Mouse (Mus musculus): ENCODE data around the gene Nsg1. TPM values are rescaled to one million over a fixed set of nuclear protein-coding genes. Genes with fewer than 3 reads are reported as not detected.

The Nsg1 gene
- polyA plus RNA-seq, 1 experiment: 39.7 TPM

- Histone ChIP-seq H3K4me3 (ENCODE audit: insufficient read depth, poor library complexity, severe bottlenecking) (no peak overlapping the region), H3K27me3 (ENCODE audit: control insufficient read depth, insufficient read depth, insufficient read length) (no peaks in the 10 kb centered on the region), H3K36me3 (ENCODE audit: control insufficient read depth, insufficient read depth) (no peaks in the 10 kb centered on the region), H3K79me3 (ENCODE audit: low read depth) (no peaks in the 10 kb centered on the region), H3K79me2 (ENCODE audit: control insufficient read depth, insufficient read depth) (no peaks in the 10 kb centered on the region), H3ac (ENCODE audit: control insufficient read depth, insufficient read length, low read depth) (no peak overlapping the region)
- TF ChIP-seq MAX (IDR thresholded peaks at IDR 0.05) (no peak), CTCF (IDR thresholded peaks at IDR 0.05; ENCODE audit: control insufficient read depth, insufficient read depth, insufficient read length) (no peak), MYOD1 (IDR thresholded peaks at IDR 0.05; ENCODE audit: control insufficient read depth, insufficient read length, low read depth) (no peak), CEBPB (IDR thresholded peaks at IDR 0.05; ENCODE audit: low read depth) (peak; percentile 76), USF1 (IDR thresholded peaks at IDR 0.05; ENCODE audit: low read depth) (no peak), MYOG (IDR thresholded peaks at IDR 0.05; ENCODE audit: control insufficient read depth, extremely low read depth, insufficient read length) (no peak), FOSL1 (IDR thresholded peaks at IDR 0.05; ENCODE audit: insufficient read depth, low read length, poor library complexity, severe bottlenecking) (no peak)
Measured at GRCm38 (mm10) chr5:38184688-38185285, 25.1 kb upstream of the Nsg1 start.

DNA sequence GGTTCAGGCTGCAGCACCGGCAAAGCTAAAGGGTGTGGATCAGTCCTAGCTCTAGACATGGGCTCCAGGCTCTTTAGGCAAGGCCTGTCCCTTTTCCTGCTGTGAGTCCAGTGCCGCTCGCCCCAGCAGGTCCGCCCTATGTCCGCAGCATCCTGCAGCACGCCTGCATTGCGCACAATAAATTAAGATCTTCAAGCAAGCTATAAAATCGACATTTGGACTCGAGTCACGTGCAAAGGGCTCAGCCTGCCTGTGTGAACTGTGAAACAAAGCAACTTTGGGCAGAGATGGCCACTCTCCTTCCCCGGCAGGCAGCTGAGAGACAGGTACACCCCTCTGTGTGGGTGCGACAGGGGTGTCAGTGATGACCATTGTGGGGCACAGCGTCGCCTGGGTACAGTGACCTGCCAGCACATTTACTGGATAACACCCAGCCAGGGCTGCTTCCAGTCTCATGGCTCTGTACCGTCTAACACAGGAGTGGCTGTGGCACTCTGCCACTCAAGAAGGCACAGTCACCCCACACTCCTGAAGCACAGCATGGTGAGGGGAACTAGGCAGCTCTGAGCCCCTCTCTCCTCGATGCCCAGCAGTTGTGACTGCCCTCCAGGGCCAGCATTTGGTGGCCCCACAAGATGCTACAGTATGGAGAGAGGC lies 14.7 kb upstream of the Nsg1 start:
- Histone ChIP-seq H3K4me3 (ENCODE audit: insufficient read depth, poor library complexity, severe bottlenecking) (no peak overlapping the region), H3ac (ENCODE audit: control insufficient read depth, insufficient read length, low read depth) (no peak overlapping the region), H3K27me3 (ENCODE audit: control insufficient read depth, insufficient read depth, insufficient read length) (peaks cover 36% of the 10 kb centered on the region), H3K36me3 (ENCODE audit: control insufficient read depth, insufficient read depth) (no peaks in the 10 kb centered on the region), H3K79me2 (ENCODE audit: control insufficient read depth, insufficient read depth) (no peaks in the 10 kb centered on the region), H3K79me3 (ENCODE audit: low read depth) (no peaks in the 10 kb centered on the region)
- TF ChIP-seq USF1 (IDR thresholded peaks at IDR 0.05; ENCODE audit: low read depth) (no peak), MYOG (IDR thresholded peaks at IDR 0.05; ENCODE audit: control insufficient read depth, extremely low read depth, insufficient read length) (no peak), CTCF (IDR thresholded peaks at IDR 0.05; ENCODE audit: control insufficient read depth, insufficient read depth, insufficient read length) (no peak), MYOD1 (IDR thresholded peaks at IDR 0.05; ENCODE audit: control insufficient read depth, insufficient read length, low read depth) (no peak), MAX (IDR thresholded peaks at IDR 0.05) (no peak), FOSL1 (IDR thresholded peaks at IDR 0.05; ENCODE audit: insufficient read depth, low read length, poor library complexity, severe bottlenecking) (no peak), CEBPB (IDR thresholded peaks at IDR 0.05; ENCODE audit: low read depth) (no peak)

DNA sequence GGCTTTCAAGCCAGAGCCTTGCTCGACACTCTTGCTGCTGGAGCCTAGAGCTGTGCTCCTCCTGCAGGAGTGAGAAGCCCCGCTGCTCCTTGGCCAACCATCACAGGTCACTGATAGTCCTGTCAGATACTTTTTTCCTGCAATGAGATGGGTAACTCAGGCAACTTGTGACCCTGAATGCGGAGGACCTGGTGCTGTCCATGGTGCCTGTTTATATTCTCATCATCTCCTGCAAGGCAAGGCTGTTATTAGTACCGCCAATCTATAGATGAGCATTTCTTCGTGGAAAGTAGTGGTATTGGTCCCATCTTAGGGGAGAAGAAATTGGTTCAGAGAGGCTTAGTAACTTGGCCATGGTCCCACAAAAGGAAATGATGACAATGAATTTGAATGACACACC lies 14.1 kb upstream of the Nsg1 start:
- H3K36me3 ChIP-seq (ENCODE audit: control insufficient read depth, insufficient read depth): no peaks in the 10 kb centered on the region
- peaks cover 35% of the 10 kb centered on the region for H3K27me3 ChIP-seq (ENCODE audit: control insufficient read depth, insufficient read depth, insufficient read length)
- no peak overlapping the region for H3ac ChIP-seq (ENCODE audit: control insufficient read depth, insufficient read length, low read depth)
- H3K4me3 ChIP-seq (ENCODE audit: insufficient read depth, poor library complexity, severe bottlenecking): no peak overlapping the region
- H3K79me3 ChIP-seq (ENCODE audit: low read depth): no peaks in the 10 kb centered on the region
- no peak for TF ChIP-seq CEBPB (IDR thresholded peaks at IDR 0.05; ENCODE audit: low read depth)
- no peak for TF ChIP-seq MYOD1 (IDR thresholded peaks at IDR 0.05; ENCODE audit: control insufficient read depth, insufficient read length, low read depth)
- TF ChIP-seq MYOG (IDR thresholded peaks at IDR 0.05; ENCODE audit: control insufficient read depth, extremely low read depth, insufficient read length): no peak
- no peak for TF ChIP-seq USF1 (IDR thresholded peaks at IDR 0.05; ENCODE audit: low read depth)
- no peak for TF ChIP-seq CTCF (IDR thresholded peaks at IDR 0.05; ENCODE audit: control insufficient read depth, insufficient read depth, insufficient read length)
- TF ChIP-seq FOSL1 (IDR thresholded peaks at IDR 0.05; ENCODE audit: insufficient read depth, low read length, poor library complexity, severe bottlenecking): no peak
- no peak for TF ChIP-seq MAX (IDR thresholded peaks at IDR 0.05)
- no peaks in the 10 kb centered on the region for H3K79me2 ChIP-seq (ENCODE audit: control insufficient read depth, insufficient read depth)

GRCm38 (mm10) chr5:38168497-38168896 lies 8.8 kb upstream of the Nsg1 start:
- peaks cover 19% of the 10 kb centered on the region for H3K27me3 ChIP-seq (ENCODE audit: control insufficient read depth, insufficient read depth, insufficient read length)
- no peak overlapping the region for H3ac ChIP-seq (ENCODE audit: control insufficient read depth, insufficient read length, low read depth)
- H3K79me3 ChIP-seq (ENCODE audit: low read depth): no peaks in the 10 kb centered on the region
- TF ChIP-seq CEBPB (IDR thresholded peaks at IDR 0.05; ENCODE audit: low read depth) (no peak), MYOD1 (IDR thresholded peaks at IDR 0.05; ENCODE audit: control insufficient read depth, insufficient read length, low read depth) (no peak), CTCF (IDR thresholded peaks at IDR 0.05; ENCODE audit: control insufficient read depth, insufficient read depth, insufficient read length) (no peak), MYOG (IDR thresholded peaks at IDR 0.05; ENCODE audit: control insufficient read depth, extremely low read depth, insufficient read length) (no peak), FOSL1 (IDR thresholded peaks at IDR 0.05; ENCODE audit: insufficient read depth, low read length, poor library complexity, severe bottlenecking) (no peak), USF1 (IDR thresholded peaks at IDR 0.05; ENCODE audit: low read depth) (no peak), MAX (IDR thresholded peaks at IDR 0.05) (no peak)
- no peaks in the 10 kb centered on the region for H3K79me2 ChIP-seq (ENCODE audit: control insufficient read depth, insufficient read depth)
- H3K36me3 ChIP-seq (ENCODE audit: control insufficient read depth, insufficient read depth): no peaks in the 10 kb centered on the region
- no peak overlapping the region for H3K4me3 ChIP-seq (ENCODE audit: insufficient read depth, poor library complexity, severe bottlenecking)

GRCm38 (mm10) chr5:38158947-38159633 lies 617 bp downstream of the Nsg1 start:
- no peaks in the 10 kb centered on the region for H3K79me3 ChIP-seq (ENCODE audit: low read depth)
- H3K27me3 ChIP-seq (ENCODE audit: control insufficient read depth, insufficient read depth, insufficient read length): no peaks in the 10 kb centered on the region
- H3K36me3 ChIP-seq (ENCODE audit: control insufficient read depth, insufficient read depth): no peaks in the 10 kb centered on the region
- peak overlapping the region; percentile 21 for H3K4me3 ChIP-seq (ENCODE audit: insufficient read depth, poor library complexity, severe bottlenecking)
- no peaks in the 10 kb centered on the region for H3K79me2 ChIP-seq (ENCODE audit: control insufficient read depth, insufficient read depth)
- TF ChIP-seq CEBPB (IDR thresholded peaks at IDR 0.05; ENCODE audit: low read depth) (peak; percentile 37), USF1 (IDR thresholded peaks at IDR 0.05; ENCODE audit: low read depth) (no peak), FOSL1 (IDR thresholded peaks at IDR 0.05; ENCODE audit: insufficient read depth, low read length, poor library complexity, severe bottlenecking) (no peak)
- H3ac ChIP-seq (ENCODE audit: control insufficient read depth, insufficient read length, low read depth): peak overlapping the region; percentile 19
